Mouse (Mus musculus) hindbrain, embryonic 14.5 days (tissue): ENCODE measurements around the gene Bpifc. TPM values are rescaled to one million over a fixed set of nuclear protein-coding genes. Genes with fewer than 3 reads are reported as not detected.
A peak's percentile ranks its signal among the peaks of the same experiment; 100 is the strongest.
"Not testable (repeated sequence)": the region's sequence is repeated elsewhere in the genome, so short reads cannot be mapped to it uniquely, and the experiment has no call there.

Experiments used
- ATAC-seq: fragments of 200-750 bp; cut with Nextera tagmentation; 2 replicates; pipeline ENCODE4 v1.8.0; 2017; ENCODE audit warnings: moderate number of reproducible peaks, mild to moderate bottlenecking, moderate TSS enrichment, moderate library complexity; ENCODE audit not compliant: low FRiP score
- DNase-seq: peaks from one replicate; pipeline ENCODE4 v3.0.0-alpha.2; 2015; ENCODE audit warnings: low spot score
- H3K27ac ChIP-seq: fragments of 300-500 bp; sonication (generic); 2 replicates; pipeline ENCODE4 v1.5.1; 2014; ENCODE audit warnings: mild to moderate bottlenecking, moderate library complexity
- H3K27me3 ChIP-seq: fragments of 300-500 bp; sonication (generic); 2 replicates; pipeline ENCODE4 v1.6.1; 2014; ENCODE audit warnings: mild to moderate bottlenecking, low read length, mixed read lengths; ENCODE audit not compliant: control insufficient read depth, insufficient read depth
- H3K36me3 ChIP-seq: fragments of 300-500 bp; sonication (generic); replicated peaks from 2 replicates; pipeline ENCODE4 v1.6.1; 2014; ENCODE audit not compliant: control insufficient read depth, insufficient read depth
- H3K4me1 ChIP-seq: fragments of 300-500 bp; sonication (generic); replicated peaks from 2 replicates; pipeline ENCODE4 v1.6.1; 2014; ENCODE audit warnings: antibody characterized with exemption, low read length, mixed read lengths; ENCODE audit not compliant: control insufficient read depth, insufficient read depth
- H3K4me2 ChIP-seq: fragments of 300-500 bp; sonication (generic); replicated peaks from 2 replicates; pipeline ENCODE4 v1.6.1; 2014; ENCODE audit warnings: mild to moderate bottlenecking, moderate library complexity
- H3K4me3 ChIP-seq: fragments of 300-500 bp; sonication (generic); replicated peaks from 2 replicates; pipeline ENCODE4 v1.5.1; 2014; ENCODE audit warnings: mild to moderate bottlenecking, low read length
- H3K9ac ChIP-seq: fragments of 300-500 bp; sonication (generic); 2 replicates; pipeline ENCODE4 v1.6.1; 2014
- H3K9me3 ChIP-seq: fragments of 300-500 bp; sonication (generic); 2 replicates; pipeline ENCODE4 v1.6.1; 2016; ENCODE audit warnings: low read length; ENCODE audit not compliant: control insufficient read depth
- WGBS: fragments of 180-500 bp; shearing (Covaris S2); extraction: QIAGEN DNeasy Blood & Tissue Kit; methylation state at CpG from one replicate; pipeline ENCODE4 v1.1.7; 2014; 5-methylcytosine and 5-hydroxymethylcytosine counted together
- polyA plus RNA-seq: library from polyadenylated mRNA; unstranded; fragments of >200 nt; fragmentation: Nextera tagmentation; extraction: Ambion mirVana; gene quantifications from 2 replicates; pipeline ENCODE4 v1.2.1, GENCODE M21; 2014

The Bpifc gene
- polyA plus RNA-seq, 1 experiment from 2014 or later: not detected

DNA sequence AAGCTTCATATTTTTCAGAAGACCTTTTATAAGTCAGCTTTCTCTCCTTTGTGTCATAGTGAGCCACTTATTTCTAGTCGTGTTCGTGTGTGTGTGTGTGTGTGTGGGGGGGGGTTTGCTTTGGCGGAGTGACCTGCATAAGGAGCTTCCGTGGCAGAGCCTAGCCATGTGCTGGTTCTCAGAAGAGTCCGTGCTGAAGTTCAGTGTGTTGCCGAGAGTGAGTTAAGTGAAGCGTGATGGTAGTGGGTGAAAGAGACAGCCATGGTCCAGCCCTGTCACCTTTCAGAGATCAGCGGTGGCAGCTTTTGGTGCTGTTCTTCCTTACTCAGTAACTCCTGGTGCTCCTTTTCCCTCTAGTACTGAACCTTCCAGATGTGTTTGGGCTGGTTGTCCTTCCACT is 32.4 kb upstream of the Bpifc start:
- H3K4me1 ChIP-seq: no peaks in the 10 kb centered on the region
- no peak overlapping the region for H3K9ac ChIP-seq
- 78% methylated on average over 8 of the region's 8 CpGs for WGBS
- no peak overlapping the region for H3K27ac ChIP-seq
- DNase-seq (no peak), ATAC-seq (no peak)
- no peaks in the 10 kb centered on the region for H3K27me3 ChIP-seq
- H3K4me3 ChIP-seq: no peak overlapping the region
- H3K36me3 ChIP-seq: peaks cover 8% of the 10 kb centered on the region; the same call in 1 of the 2 replicates
- no peak overlapping the region for H3K4me2 ChIP-seq
- H3K9me3 ChIP-seq: no peaks in the 10 kb centered on the region

DNA sequence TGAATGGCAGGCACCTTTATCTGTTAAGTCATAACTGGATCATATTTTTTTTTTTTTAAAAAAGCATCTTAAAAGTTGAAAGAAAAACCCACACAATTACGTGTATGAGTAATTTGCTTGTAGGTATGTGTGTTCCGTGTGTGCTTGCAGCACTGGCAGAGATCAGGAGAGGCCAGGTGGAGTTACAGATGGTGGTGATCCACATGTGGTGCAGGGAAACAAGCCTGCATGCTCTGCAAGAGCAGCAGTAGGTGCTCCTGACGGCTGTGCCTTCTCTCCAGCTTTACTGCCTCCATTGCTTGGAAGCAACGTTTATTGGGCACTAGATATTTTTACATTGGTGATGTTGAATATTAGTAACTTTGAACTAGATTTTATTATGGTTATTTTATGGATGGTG is 32.0 kb upstream of the Bpifc start:
- Histone ChIP-seq H3K36me3 (peaks cover 8% of the 10 kb centered on the region; the same call in 1 of the 2 replicates), H3K4me3 (no peak overlapping the region), H3K9ac (no peak overlapping the region), H3K4me2 (no peak overlapping the region), H3K9me3 (no peaks in the 10 kb centered on the region), H3K4me1 (no peaks in the 10 kb centered on the region), H3K27me3 (no peaks in the 10 kb centered on the region), H3K27ac (no peak overlapping the region)
- 88% methylated on average over 4 of the region's 4 CpGs for WGBS
- ATAC-seq (no peak), DNase-seq (no peak)

DNA sequence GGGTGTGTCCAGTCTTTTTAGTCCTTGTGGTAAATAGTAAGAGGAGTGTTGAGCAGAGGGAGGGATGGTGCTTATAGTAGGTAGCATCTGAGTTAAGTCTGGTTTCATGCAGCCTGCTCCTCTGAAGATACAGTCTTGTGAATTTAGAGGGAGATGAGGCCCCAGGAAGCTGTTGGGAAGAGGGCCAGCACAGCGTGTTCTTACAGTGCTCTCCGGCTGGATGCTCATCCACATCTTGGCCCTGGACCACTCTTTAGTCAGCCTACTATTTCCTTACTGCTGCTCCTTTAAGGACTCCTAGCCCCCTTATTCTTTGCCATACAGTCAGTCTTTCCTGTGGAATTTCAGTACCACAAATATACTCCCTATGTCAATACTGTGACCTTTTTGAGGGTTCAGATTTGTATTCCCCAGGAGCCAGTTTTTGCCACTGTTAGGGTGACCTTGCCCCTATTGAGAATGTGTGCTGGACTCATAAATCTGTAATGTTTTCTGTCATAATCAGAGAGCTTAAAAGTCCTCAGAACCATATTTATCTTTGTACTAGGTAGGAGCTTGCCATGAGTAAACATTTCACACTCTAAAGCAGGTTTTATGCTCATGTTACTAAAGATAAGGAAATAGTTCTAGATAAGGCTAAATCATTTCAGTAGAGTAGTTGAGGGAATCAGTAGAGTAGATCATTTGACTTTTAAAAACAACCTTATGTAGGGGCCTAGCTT is 22.5 kb upstream of the Bpifc start:
- Histone ChIP-seq H3K4me2 (no peak overlapping the region), H3K9me3 (no peaks in the 10 kb centered on the region), H3K9ac (no peak overlapping the region), H3K27ac (no peak overlapping the region), H3K36me3 (peaks cover 10% of the 10 kb centered on the region; the same call in 1 of the 2 replicates), H3K27me3 (no peaks in the 10 kb centered on the region), H3K4me3 (no peak overlapping the region), H3K4me1 (no peaks in the 10 kb centered on the region)
- ATAC-seq (no peak), DNase-seq (no peak)
- WGBS: 83% methylated on average over 2 of the region's 2 CpGs

DNA sequence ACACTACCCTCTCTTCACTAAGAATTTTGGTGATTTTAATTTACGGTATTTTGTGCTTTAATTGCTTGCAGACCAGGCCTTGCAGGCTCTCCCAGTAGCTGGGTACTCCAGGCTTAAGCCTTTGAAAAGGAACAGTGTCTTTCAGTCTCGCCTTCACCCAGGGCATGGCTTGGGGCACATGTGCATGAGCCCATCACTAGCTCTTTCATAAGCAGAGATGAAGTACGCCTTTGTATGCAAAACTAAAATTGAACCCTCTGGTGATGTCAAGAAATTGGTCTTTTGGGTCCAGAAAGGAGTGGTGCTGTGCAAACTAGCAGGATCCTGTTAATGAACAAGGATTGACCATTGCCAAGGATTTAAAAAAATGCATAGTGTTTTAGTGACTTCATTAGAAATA is 20.8 kb upstream of the Bpifc start:
- Histone ChIP-seq H3K9me3 (no peaks in the 10 kb centered on the region), H3K27me3 (no peaks in the 10 kb centered on the region), H3K4me3 (no peak overlapping the region), H3K4me2 (no peak overlapping the region), H3K36me3 (0 out of 2 replicates have a peak, but pooled peaks cover 8% of the 10 kb centered on the region), H3K4me1 (no peaks in the 10 kb centered on the region), H3K27ac (no peak overlapping the region), H3K9ac (no peak overlapping the region)
- DNase-seq: no peak
- WGBS: 86% methylated on average over 3 of the region's 3 CpGs
- ATAC-seq: no peak; the same call in 1 of the 2 replicates

DNA sequence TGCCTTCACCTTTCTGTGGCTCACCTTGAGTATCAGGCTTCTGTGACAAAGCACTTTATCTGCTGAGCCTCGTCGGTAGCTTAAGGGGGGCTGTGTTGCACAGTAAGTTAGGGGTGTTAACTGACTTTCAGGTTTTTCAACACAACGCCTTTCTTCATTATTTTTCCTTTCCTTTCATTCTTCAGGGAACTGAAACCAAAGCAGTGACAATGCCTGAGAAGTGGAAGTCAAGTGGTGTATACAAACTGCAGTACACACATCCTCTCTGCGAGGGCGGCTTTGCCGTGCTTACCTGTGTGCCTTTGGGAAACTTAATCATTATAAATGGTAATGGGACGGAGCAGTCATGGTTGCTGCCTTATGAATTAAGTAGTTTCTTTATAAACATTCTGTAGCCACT is 19.0 kb upstream of the Bpifc start:
- 92% methylated on average over 7 of the region's 7 CpGs for WGBS
- ATAC-seq: no peak
- Histone ChIP-seq H3K27ac (no peak overlapping the region), H3K4me3 (no peak overlapping the region), H3K9ac (no peak overlapping the region), H3K4me2 (no peak overlapping the region), H3K9me3 (no peaks in the 10 kb centered on the region), H3K36me3 (0 out of 2 replicates have a peak, but pooled peaks cover 5% of the 10 kb centered on the region), H3K4me1 (no peaks in the 10 kb centered on the region), H3K27me3 (no peaks in the 10 kb centered on the region)
- DNase-seq: no peak

DNA sequence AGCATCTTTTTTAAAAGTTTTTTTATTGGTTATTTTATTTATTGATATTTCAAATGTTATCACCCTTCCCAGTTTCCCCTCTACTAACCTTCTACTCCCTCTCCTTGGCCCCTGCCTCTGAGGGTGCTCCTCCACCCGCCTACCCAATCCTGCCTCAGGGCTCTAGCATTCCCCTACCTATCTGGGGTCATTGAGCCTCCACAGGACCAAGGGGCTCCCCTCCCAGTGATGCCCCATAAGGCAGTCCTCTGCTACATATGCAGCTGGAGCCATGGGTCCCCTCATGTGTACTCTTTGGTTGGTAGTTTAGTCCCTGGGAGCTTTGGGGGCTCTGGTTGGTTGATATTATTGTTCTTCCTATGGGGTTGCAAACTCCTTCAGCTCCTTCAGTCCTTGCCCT is 15.1 kb upstream of the Bpifc start:
- not testable (repeated sequence) for DNase-seq, ATAC-seq, H3K4me2 ChIP-seq, H3K27me3 ChIP-seq, H3K9me3 ChIP-seq, H3K4me3 ChIP-seq, H3K36me3 ChIP-seq, H3K9ac ChIP-seq, H3K4me1 ChIP-seq, H3K27ac ChIP-seq
- 81% methylated on average over 1 of the region's 1 CpGs for WGBS

DNA sequence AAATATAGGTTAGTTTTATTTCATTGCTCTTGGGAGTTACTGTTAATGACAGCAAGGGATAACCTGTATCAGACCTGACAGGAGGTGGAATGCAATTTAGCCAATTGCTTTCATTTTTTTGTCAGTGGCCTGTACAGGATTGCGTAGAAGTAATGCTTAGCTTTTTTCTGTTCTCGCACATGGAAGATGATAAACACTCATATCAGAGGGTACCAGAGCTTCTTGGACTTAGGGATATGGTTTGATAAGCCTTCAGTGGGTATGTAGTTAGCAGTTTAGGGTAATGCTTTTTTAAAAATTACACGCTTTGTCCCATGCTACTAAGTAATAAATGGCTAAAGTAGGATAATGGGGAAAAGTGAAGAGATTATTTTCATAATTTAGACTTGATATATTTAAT is 14.7 kb upstream of the Bpifc start:
- H3K4me3 ChIP-seq: no peak overlapping the region
- no peak for DNase-seq

DNA sequence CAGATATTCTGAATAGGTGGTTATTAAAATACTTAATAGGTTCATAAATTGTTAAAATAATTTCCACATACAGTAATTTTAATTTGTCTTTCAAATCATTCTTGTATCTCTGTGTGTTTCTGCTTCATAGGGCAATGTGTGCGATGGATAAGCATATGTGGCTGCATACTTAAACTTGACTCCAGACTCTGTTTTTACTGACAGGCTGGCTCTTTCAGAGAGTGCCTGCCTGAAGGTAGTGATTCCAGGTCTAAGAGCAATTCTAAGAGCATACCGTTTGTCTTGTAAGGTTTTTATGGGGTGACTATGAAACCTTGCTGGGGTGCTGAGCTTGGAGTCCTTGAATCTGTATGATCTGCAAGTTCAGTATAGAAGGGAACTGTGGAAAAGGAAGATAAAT is 14.2 kb upstream of the Bpifc start:
- Histone ChIP-seq H3K9ac (no peak overlapping the region), H3K4me3 (no peak overlapping the region), H3K27me3 (no peaks in the 10 kb centered on the region), H3K27ac (no peak overlapping the region), H3K9me3 (no peaks in the 10 kb centered on the region), H3K36me3 (0 out of 2 replicates have a peak, but pooled peaks cover 3% of the 10 kb centered on the region), H3K4me2 (no peak overlapping the region), H3K4me1 (peaks cover 9% of the 10 kb centered on the region; the same call in 1 of the 2 replicates)
- no peak for DNase-seq
- WGBS: 93% methylated on average over 2 of the region's 2 CpGs
- ATAC-seq: no peak

More for the DNA sequence above, 14.7 kb upstream of the Bpifc start:
- Histone ChIP-seq H3K27me3 (no peaks in the 10 kb centered on the region), H3K4me2 (no peak overlapping the region), H3K36me3 (0 out of 2 replicates have a peak, but pooled peaks cover 3% of the 10 kb centered on the region), H3K4me1 (peaks cover 7% of the 10 kb centered on the region; the same call in 1 of the 2 replicates), H3K9me3 (no peaks in the 10 kb centered on the region), H3K27ac (no peak overlapping the region), H3K9ac (no peak overlapping the region)
- ATAC-seq: no peak
- 95% methylated on average over 3 of the region's 3 CpGs for WGBS

DNA sequence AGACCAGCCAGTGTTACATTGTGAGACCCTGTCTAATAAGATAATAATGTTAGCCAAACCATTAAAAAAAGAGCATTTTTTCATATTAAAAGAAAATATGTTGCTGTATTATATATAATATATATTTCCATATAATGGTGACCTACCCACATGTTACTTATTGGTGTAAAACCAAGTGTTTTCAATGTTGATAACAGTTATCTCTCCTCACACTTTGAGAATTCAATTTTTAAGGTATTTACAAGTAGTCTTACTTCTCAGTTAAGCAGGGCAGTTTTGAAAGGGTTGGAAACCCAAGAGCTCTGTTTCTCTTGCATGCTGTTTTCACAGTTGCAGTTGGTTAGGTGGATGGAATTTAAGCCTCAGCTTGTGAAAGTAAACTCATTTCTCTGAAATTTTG is 11.5 kb upstream of the Bpifc start:
- Histone ChIP-seq H3K4me2 (peak overlapping the region; percentile 65; the same call in 1 of the 2 replicates), H3K27me3 (no peaks in the 10 kb centered on the region), H3K4me3 (peak overlapping the region; percentile 77; the same call in 1 of the 2 replicates), H3K27ac (no peak overlapping the region), H3K9ac (no peak overlapping the region), H3K9me3 (no peaks in the 10 kb centered on the region), H3K4me1 (peaks cover 9% of the 10 kb centered on the region; the same call in 1 of the 2 replicates), H3K36me3 (0 out of 2 replicates have a peak, but pooled peaks cover 3% of the 10 kb centered on the region)
- DNase-seq: no peak
- ATAC-seq: no peak
